Mouse (Mus musculus): ENCODE data around the gene Rhoh.

Gene Rhoh

DNA sequence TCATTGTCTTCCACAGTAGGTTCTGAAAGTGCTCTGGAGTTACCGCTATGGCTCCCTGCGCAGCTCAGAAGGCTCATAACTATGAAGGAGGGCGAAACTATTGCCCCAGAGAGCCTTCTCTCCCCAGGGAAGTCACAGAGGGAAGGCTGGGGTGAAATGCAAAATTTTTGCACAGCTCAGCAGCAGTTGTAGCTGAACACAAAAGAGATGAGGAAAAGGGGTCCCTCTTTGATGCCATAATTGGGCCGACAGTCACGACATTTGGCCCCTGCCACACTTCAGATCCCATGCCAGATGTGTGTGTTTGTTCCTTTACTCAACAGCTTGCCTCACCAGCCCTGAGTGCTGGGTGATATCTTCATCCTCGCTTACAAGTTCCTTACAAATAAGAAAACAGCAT lies 65.7 kb downstream of the Rhoh start:
- DNase-seq (ENCODE audit: low read depth, low spot score): no peak

DNA sequence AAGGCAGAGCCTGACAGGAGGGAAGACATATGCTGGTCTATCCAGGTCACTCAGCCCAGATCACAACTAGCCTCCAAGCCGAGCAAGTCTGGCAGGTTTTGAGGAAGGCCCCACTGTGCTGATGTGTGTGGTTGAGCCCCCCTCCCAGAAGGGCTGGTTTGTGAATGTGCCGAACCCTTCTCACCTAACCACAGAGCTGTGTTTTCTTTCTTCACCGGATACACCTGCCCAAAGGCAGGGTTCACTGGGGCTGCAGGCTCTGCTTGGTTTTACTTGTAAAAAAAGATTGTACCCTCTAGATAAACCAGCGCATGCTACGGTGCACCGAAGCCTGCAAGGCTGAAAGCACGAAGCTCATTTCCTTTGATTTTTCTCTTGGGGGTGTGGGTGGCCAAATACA lies 68.1 kb downstream of the Rhoh start:
- peak; percentile 86 for DNase-seq (ENCODE audit: low read depth, low spot score)

DNA sequence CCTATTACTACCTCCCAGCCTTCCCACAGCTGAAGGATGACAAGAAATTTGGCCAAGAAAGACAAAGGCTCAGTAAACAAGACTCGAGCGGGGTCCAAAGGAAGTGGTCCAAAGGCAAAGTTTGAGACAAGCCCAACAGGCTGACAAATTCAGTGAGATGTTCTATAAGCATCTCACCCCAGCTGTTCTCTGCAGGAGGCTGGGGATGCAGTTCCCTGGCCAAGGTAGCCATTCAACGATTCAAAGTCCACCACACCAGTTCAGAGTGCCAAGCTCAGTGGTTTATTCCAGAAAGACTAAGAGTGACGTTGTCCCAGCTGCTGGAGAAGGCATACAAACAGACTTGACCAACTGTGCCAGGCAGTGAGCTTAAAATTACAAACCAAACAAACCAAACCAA lies 69.2 kb downstream of the Rhoh start:
- DNase-seq (ENCODE audit: low read depth, low spot score): no peak

DNA sequence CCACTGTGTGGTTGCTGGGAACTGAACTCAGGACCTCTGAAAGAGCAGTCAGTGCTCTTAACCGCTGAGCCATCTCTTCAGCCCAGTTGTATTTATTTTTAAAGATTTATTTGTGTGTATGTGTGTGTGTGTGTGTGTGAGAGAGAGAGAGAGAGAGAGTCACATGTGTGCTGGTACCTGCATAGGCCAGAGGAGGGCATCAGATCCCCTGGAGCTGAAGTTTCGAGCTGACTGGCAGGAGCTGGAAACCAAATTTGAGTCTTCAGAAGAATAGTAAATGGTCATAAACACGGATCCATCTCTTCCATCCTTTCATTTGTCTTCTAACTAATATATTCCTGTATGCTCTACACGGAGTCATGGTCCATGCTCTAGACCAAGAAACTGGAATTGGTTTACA lies 72.2 kb downstream of the Rhoh start:
- DNase-seq (ENCODE audit: low read depth, low spot score): no peak

DNA sequence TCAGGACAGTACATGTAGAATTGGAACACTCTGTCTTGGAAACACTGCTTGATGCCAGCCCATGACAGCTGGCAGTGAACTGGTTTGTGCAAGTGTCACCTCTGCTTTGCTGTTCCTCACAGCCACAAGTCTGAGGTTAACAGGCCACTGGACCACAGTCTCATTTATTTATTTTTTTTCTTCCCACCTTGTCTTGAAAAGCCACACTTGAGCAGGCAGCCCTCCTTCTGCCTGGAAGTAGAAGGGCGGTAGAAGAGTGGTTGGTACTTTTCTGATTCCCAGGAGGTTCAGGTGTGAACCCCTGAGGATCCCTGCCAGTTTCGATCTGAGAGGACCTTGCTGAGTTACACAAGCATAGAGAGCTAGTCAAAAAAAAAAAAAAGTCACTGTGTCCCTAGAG lies 72.8 kb downstream of the Rhoh start:
- DNase-seq (ENCODE audit: low read depth, low spot score): no peak

DNA sequence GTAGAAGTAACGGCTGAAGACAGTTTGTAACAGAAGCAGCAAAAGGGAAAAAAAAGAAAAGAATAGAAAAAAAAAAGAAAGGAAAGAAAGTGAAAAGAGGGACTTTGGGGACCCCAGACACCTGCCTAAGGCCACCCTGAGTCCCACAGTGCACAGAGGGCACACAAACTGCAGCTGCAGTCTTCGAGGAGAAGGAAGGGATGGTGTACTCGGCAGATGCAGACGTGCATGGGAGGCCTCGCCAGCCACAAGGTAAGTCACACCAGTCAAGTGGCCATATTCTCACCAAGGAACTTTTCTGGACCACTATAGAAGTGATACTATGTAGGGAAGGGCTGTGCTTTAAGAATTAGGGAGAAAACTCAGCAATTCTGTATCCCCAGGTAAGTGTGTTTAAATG lies 73.8 kb downstream of the Rhoh start, which contains the start of gene Chrna9:
Gene Chrna9 (plus strand): TSS at position 139 of the 400 bp plus-strand sequence.
- no peak for DNase-seq (ENCODE audit: low read depth, low spot score)

DNA sequence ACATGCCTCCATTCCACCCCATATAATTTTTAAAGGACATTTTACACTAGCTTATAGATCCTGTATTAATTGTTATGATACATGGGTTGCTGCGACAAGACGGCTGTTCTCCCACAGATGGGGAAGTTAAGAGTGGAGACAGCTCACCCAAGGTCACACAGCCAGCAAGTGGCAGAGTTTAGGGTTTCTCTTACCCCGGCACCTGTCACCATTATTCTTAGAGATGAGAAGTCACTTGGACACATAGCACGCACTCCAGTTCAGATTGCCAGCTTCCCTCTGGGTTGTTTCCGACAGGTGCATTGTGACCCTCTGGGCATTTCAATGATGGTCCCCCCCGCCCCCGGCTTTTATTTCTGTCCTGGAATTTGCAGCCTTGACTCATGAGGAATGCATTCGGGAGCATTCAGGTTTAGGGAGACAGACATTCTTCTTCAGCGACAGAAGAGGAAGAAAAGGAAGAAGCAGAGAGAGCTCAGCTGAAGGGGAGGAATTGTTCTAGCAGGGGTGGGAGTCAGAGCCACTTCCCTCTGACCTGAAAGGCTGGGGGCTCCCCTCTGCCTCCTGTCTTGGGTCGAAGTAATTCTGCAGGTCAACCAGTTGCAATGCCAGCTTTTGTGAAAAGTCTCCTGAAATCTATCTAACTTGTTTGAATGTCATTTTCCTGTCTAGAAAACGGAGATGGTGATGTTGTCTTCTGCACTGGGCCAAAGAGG lies 76.2 kb downstream of the Rhoh start:
- DNase-seq (ENCODE audit: low read depth, low spot score): no peak

DNA sequence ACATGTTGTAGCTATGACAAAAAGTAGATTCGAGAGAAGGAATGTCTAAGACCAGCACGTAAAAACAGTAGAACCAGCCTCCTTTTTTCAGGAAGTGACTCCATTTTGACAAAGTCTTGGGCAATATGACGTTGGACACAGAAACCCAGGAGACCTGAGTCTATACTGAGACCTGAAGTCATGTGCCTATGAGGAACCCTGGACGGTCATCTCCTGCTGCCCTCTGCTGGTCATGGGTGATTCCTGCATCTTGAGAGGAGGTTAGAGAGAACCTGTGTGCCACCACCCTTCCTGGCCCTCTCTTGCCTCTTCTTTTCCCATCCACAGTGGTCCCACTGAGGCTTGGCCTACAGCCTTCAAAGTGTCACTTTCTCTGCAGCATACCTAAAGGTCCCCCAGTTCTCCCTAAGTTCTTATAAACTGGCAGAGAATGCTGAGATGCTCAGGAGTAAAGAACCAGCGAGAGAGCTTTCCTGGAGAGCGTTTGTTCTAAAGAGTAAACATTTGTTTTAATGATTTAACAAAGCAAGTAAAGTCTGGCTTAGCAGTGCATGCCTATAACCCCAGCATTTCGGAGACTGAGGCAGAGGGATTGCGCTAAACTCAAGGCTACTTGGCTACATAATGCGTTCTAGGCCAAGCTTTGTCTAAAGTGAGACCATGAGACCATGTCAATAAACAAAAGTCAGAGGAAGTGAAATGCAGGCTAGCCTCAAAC lies 77.1 kb downstream of the Rhoh start:
- DNase-seq (ENCODE audit: low read depth, low spot score): peak; percentile 81

DNA sequence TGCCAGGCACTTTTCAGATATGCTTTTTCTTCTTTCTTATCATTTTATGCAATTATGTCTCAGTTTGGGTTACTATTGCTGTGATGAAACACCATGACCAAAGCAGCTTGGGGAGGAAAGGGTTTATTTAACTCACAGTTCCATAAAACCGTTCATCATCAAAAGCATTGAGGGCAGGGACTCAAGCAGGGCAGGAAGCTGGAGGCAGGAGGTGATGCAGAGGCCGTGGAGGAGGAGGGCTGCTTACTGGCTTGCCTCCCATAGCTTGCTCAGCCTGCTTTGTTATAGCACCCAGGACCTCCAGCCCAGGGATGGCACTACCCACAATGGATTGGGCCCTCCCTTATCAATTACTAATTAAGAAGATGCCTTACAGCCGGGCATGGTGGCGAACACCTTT lies 80.1 kb downstream of the Rhoh start:
- DNase-seq (ENCODE audit: low read depth, low spot score): no peak

All from CD4-positive helper T cell, adult 2 months (primary cell).